Mouse (Mus musculus) neutrophil, adult 65 days (primary cell): ENCODE results near the gene Gm3285. TPM values are rescaled to one million over a fixed set of nuclear protein-coding genes. Genes with fewer than 3 reads are reported as not detected.

ENCODE experiments used
- total RNA-seq: library from RNA; stranded (reverse); gene quantifications from 2 replicates; pipeline ENCODE4 v1.2.4, GENCODE M21; 2023

Gm3285 gene
- not detected in 2 replicates for total RNA-seq

DNA sequence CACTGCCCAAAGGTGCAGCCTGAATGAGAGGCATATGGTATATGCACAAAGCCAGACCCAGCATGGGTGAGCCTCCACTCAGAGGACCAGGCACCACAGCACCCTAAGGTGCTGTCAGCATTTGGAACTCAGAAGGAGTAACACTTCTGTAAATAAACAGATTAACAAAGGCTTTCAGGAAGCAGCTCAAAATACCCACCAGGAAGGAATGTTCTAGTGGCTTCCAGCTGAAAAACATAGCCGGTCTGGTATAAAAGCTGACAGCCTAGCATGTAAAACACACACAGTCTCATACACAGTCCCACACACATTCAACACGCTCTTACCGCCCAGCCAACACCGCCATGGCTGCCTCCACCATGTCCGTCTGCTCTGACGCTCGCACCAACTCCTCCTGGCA, at the start of gene Gm3285:
Gm3285 (plus strand) TSS at position 301 of the 400 bp plus-strand sequence.

GRCm38 (mm10) chr10:77814382-77814781, 47.4 kb upstream of the Gm3285 start, which contains the start of gene Gm2696:
Gene Gm2696 (plus strand): TSS chr10:77814682.

GRCm38 (mm10) chr10:77826951-77827350, 34.8 kb upstream of the Gm3285 start, which contains the start of gene Krtap10-4:
Gene Krtap10-4 (minus strand): TSS chr10:77827095.

DNA sequence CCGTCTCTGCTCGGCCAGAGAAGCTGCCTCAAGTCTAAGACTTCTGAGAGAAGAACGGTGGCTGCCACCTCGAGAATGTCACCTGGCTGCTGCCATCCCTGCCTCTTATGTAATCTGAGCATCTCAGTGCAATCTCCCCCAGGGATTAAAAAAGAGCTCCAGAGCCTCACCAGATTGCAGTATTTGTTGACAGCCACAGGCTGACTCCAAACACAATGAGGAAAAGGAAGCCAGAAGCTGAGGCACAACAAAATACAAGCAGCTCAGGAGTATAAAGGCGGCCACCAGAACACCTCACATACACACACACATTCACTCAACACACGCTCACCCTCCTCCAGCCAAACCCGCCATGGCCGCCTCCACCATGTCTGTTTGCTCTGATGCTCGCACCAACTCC, 26.1 kb upstream of the Gm3285 start, which contains the start of gene Krtap10-10:
Krtap10-10 (plus strand) TSS at position 301 of the 400 bp plus-strand sequence.

GRCm38 (mm10) chr10:77846503-77846902, 15.3 kb upstream of the Gm3285 start, which contains the start of gene Gm36176:
Gene Gm36176 (plus strand): TSS chr10:77846803.

DNA sequence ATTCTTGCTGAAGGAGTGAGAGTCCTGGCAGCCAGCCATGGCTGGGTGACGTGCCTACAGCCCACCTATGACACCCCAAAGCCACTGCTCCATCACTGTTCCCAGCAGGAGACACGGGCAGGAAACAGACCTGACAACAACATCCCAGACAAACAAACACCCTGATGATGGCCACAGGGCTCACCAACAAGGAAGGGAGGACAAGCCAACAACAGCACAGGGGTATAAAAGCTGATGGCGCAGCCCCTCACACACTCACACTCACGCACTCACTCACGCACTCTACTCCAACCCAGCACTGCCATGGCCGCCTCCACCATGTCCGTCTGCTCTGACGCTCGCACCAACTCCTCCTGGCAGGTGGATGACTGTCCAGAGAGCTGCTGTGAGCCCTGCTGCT, 9.2 kb upstream of the Gm3285 start, which contains the start of gene Gm10318:
Gm10318 (plus strand) TSS at position 301 of the 400 bp plus-strand sequence.

GRCm38 (mm10) chr10:77902211-77902893, 40.6 kb downstream of the Gm3285 start, which contains the start of gene Lrrc3:
Gene Lrrc3 (minus strand): TSS chr10:77902536.

Other genes starting within 250 kb of the Gm3285 start
- 31.2 and 34.0 TPM in 2 replicates for gene Ube2g2, start 239.7 kb upstream of the Gm3285 start, total RNA-seq
- not detected in 2 replicates for gene Tspear, start 175.4 kb upstream of the Gm3285 start, total RNA-seq
- gene Gm19402, start 171.2 kb upstream of the Gm3285 start, total RNA-seq: not detected in 2 replicates
- gene Gm9508, start 164.7 kb upstream of the Gm3285 start, total RNA-seq: not detected in 2 replicates
- gene Gm10272, start 155.3 kb upstream of the Gm3285 start, total RNA-seq: not detected in 2 replicates
- not detected in 2 replicates for gene Gm10024, start 150.5 kb upstream of the Gm3285 start, total RNA-seq
- not detected in 2 replicates for gene Gm10142, start 146.2 kb upstream of the Gm3285 start, total RNA-seq
- gene Krtap12-1, start 141.4 kb upstream of the Gm3285 start, total RNA-seq: not detected in 2 replicates
- not detected in 2 replicates for gene Gm10100, start 135.5 kb upstream of the Gm3285 start, total RNA-seq
- gene Gm18596, start 119.3 kb upstream of the Gm3285 start, total RNA-seq: not detected in 2 replicates
- gene Gm9736, start 110.6 kb upstream of the Gm3285 start, total RNA-seq: not detected in 2 replicates
- gene Gm3233, start 102.3 kb upstream of the Gm3285 start, total RNA-seq: not detected in 2 replicates
- gene Gm3238, start 90.7 kb upstream of the Gm3285 start, total RNA-seq: not detected in 2 replicates
- gene Gm7138, start 85.0 kb upstream of the Gm3285 start, total RNA-seq: not detected in 2 replicates
- gene Gm3250, start 79.4 kb upstream of the Gm3285 start, total RNA-seq: not detected in 2 replicates
- not detected in 2 replicates for gene Gm7137, start 73.8 kb upstream of the Gm3285 start, total RNA-seq
- not detected in 2 replicates for gene Gm9639, start 66.9 kb upstream of the Gm3285 start, total RNA-seq
- not detected in 2 replicates for gene Gm19668, start 62.8 kb upstream of the Gm3285 start, total RNA-seq
- gene Gm9507, start 50.1 kb upstream of the Gm3285 start, total RNA-seq: not detected in 2 replicates
- gene Gm2696, start 47.3 kb upstream of the Gm3285 start, total RNA-seq: not detected in 2 replicates
- gene Krtap10-4, start 34.9 kb upstream of the Gm3285 start, total RNA-seq: not detected in 2 replicates
- not detected in 2 replicates for gene Krtap10-10, start 26.0 kb upstream of the Gm3285 start, total RNA-seq
- not detected in 2 replicates for gene Gm36176, start 15.2 kb upstream of the Gm3285 start, total RNA-seq
- gene Gm10318, start 9.1 kb upstream of the Gm3285 start, total RNA-seq: not detected in 2 replicates
- 0.39 and 1.0 TPM in 2 replicates for gene Lrrc3, start 40.6 kb downstream of the Gm3285 start, total RNA-seq
- gene Trpm2, start 108.6 kb downstream of the Gm3285 start, total RNA-seq: 254 and 380 TPM in 2 replicates
- gene 1810043G02Rik, start 116.5 kb downstream of the Gm3285 start, total RNA-seq: 10.6 and 12.8 TPM in 2 replicates
- gene Pfkl, start 148.1 kb downstream of the Gm3285 start, total RNA-seq: 39.7 and 51.3 TPM in 2 replicates
- 2.9 and 5.2 TPM in 2 replicates for gene Dnmt3l, start 180.0 kb downstream of the Gm3285 start, total RNA-seq
- not detected in 2 replicates for gene Aire, start 181.6 kb downstream of the Gm3285 start, total RNA-seq
- 55.4 and 64.3 TPM in 2 replicates for gene Icosl, start 207.3 kb downstream of the Gm3285 start, total RNA-seq